Mouse (Mus musculus) hindbrain, embryonic 15.5 days (tissue): ENCODE measurements around the gene Prrt1. TPM values are rescaled to one million over a fixed set of nuclear protein-coding genes. Genes with fewer than 3 reads are reported as not detected.
A peak's percentile ranks its signal among the peaks of the same experiment; 100 is the strongest.

Source experiments
- ATAC-seq: fragments of 200-750 bp; cut with Nextera tagmentation; 2 replicates; pipeline ENCODE4 v1.8.0; 2017; ENCODE audit warnings: low read depth, moderate number of reproducible peaks, moderate TSS enrichment; ENCODE audit not compliant: low FRiP score
- H3K27ac ChIP-seq: fragments of 300-500 bp; sonication (generic); replicated peaks from 2 replicates; pipeline ENCODE4 v1.5.1; 2015; ENCODE audit warnings: mild to moderate bottlenecking, inconsistent platforms
- H3K27me3 ChIP-seq: fragments of 300-500 bp; sonication (generic); 2 replicates; pipeline ENCODE4 v1.6.1; 2015; ENCODE audit warnings: control low read depth, inconsistent platforms
- H3K36me3 ChIP-seq: fragments of 300-500 bp; sonication (generic); 2 replicates; pipeline ENCODE4 v1.6.1; 2015; ENCODE audit warnings: control low read depth, inconsistent platforms
- H3K4me1 ChIP-seq: fragments of 300-500 bp; sonication (generic); replicated peaks from 2 replicates; pipeline ENCODE4 v1.6.1; 2015; ENCODE audit warnings: control low read depth, inconsistent platforms
- H3K4me2 ChIP-seq: fragments of 300-500 bp; sonication (generic); 2 replicates; pipeline ENCODE4 v1.6.1; 2015; ENCODE audit warnings: moderate library complexity, mild to moderate bottlenecking, inconsistent platforms
- H3K4me3 ChIP-seq: fragments of 300-500 bp; sonication (generic); 2 replicates; pipeline ENCODE4 v1.5.1; 2015; ENCODE audit warnings: mild to moderate bottlenecking, inconsistent platforms
- H3K9ac ChIP-seq: fragments of 300-500 bp; sonication (generic); 2 replicates; pipeline ENCODE4 v1.6.1; 2015; ENCODE audit warnings: inconsistent platforms
- H3K9me3 ChIP-seq: fragments of 300-500 bp; sonication (generic); 2 replicates; pipeline ENCODE4 v1.6.1; 2016; ENCODE audit warnings: control low read depth, inconsistent platforms
- WGBS: fragments of 180-500 bp; shearing (Covaris S2); methylation state at CpG from one replicate; pipeline ENCODE4 v1.1.7; 2015; 5-methylcytosine and 5-hydroxymethylcytosine counted together
- polyA plus RNA-seq: library from polyadenylated mRNA; unstranded; fragments of >200 nt; fragmentation: Nextera tagmentation; extraction: Ambion mirVana; gene quantifications from 2 replicates; pipeline ENCODE4 v1.2.1, GENCODE M21; 2015

The Prrt1 gene
- polyA plus RNA-seq, 1 experiment from 2014 or later, result 9.8 TPM

DNA sequence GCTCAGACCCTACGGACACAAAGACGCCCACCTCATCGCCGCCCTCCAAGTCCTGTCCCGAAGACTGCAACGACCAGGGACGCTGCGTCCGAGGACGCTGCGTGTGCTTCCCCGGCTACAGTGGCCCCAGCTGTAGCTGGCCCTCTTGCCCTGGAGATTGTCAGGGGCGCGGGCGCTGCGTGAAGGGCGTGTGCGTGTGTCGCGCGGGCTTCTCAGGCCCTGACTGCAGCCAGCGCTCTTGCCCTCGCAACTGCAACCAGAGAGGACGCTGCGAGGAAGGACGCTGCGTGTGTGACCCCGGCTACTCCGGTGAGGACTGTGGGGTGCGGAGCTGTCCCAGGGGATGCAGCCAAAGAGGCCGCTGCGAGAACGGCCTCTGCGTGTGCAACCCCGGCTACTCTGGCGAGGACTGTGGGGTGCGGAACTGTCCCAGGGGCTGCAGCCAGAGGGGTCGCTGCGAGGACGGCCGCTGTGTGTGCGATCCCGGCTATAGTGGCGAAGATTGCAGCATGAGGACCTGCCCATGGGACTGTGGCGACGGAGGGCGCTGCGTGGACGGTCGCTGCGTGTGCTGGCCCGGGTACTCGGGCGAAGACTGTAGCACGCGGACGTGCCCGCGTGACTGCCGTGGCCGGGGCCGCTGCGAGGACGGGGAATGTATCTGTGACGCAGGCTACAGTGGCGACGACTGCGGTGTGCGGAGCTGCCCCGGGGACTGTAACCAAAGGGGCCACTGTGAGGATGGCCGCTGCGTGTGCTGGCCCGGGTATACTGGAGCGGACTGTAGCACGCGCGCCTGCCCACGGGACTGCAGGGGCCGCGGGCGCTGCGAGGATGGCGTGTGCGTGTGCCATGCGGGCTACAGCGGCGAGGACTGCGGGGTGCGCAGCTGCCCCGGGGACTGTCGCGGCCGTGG lies 42.1 kb downstream of the Prrt1 start:
- ATAC-seq, result peak; percentile 50
- H3K36me3 ChIP-seq, result no peaks in the 10 kb centered on the region
- WGBS, result 8% methylated on average over 93 of the region's 93 CpGs
- peak overlapping the region; percentile 69 for H3K4me2 ChIP-seq
- H3K4me3 ChIP-seq, result peak overlapping the region; percentile 33
- no peak overlapping the region for H3K27ac ChIP-seq
- H3K9ac ChIP-seq, result peak overlapping the region; percentile 23
- H3K9me3 ChIP-seq, result no peaks in the 10 kb centered on the region
- peaks cover 16% of the 10 kb centered on the region for H3K4me1 ChIP-seq
- H3K27me3 ChIP-seq, result peaks cover 55% of the 10 kb centered on the region

- H3K9ac ChIP-seq, result no peak overlapping the region
Measured at GRCm38 (mm10) chr17:34672246-34672792, 43.0 kb downstream of the Prrt1 start.

GRCm38 (mm10) chr17:34673139-34673538 lies 43.8 kb downstream of the Prrt1 start:
- Histone ChIP-seq H3K4me1 (peaks cover 16% of the 10 kb centered on the region), H3K9ac (no peak overlapping the region), H3K27me3 (peaks cover 52% of the 10 kb centered on the region), H3K4me3 (no peak overlapping the region), H3K4me2 (no peak overlapping the region), H3K36me3 (no peaks in the 10 kb centered on the region), H3K27ac (no peak overlapping the region), H3K9me3 (no peaks in the 10 kb centered on the region)
- 84% methylated on average over 7 of the region's 7 CpGs for WGBS
- no peak for ATAC-seq

More at GRCm38 (mm10) chr17:34672246-34672792, 43.0 kb downstream of the Prrt1 start:
- peak overlapping the region; percentile 69 for H3K4me2 ChIP-seq
- no peaks in the 10 kb centered on the region for H3K36me3 ChIP-seq
- H3K9me3 ChIP-seq, result no peaks in the 10 kb centered on the region
- peak overlapping the region; percentile 33 for H3K4me3 ChIP-seq
- no peak; the same call in 1 of the 2 replicates for ATAC-seq
- peaks cover 54% of the 10 kb centered on the region for H3K27me3 ChIP-seq
- whole genome bisulfite sequencing, result 33% methylated on average over 49 of the region's 49 CpGs
- H3K27ac ChIP-seq, result no peak overlapping the region
- H3K4me1 ChIP-seq, result peaks cover 16% of the 10 kb centered on the region

DNA sequence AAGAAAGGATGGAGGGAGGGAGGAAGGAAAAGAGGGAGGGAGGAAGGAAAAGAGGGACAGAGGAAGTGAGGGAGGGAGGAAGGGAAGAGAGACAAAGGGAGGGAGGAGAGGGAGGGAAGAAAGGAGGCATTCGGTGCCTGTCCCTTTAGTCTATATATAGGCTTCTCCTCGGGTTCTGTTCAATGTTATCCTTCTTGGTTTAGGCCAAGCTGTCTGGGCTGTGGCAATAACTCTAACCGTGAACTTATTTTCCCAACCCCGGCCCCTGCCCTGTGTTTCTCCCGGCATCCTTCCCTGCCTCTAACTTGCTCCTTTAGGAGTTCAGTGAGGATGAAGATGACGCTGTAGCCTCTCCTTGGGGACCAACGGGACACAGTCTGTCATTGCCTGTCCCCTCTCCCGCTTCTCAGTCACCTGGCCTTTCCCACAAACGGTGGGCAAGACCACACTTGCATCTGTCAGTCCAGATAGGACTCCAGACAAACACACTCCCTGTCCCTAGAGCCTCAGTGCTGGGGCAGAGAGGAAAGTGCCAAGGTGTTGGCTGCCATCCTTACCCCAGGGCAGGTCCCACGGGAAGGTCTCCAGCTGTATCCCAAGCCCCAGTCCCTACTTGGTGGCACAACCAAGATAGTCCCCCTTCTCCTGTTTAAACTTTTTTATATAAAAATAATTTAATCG lies 45.3 kb downstream of the Prrt1 start:
- H3K27me3 ChIP-seq, result peaks cover 51% of the 10 kb centered on the region
- ATAC-seq, result no peak
- WGBS, result 74% methylated on average over 11 of the region's 11 CpGs

GRCm38 (mm10) chr17:34675205-34676092 lies 46.1 kb downstream of the Prrt1 start:
- 82% methylated on average over 13 of the region's 13 CpGs for WGBS
- no peak overlapping the region for H3K27ac ChIP-seq
- H3K9ac ChIP-seq, result no peak overlapping the region
- peaks cover 16% of the 10 kb centered on the region for H3K4me1 ChIP-seq
- no peaks in the 10 kb centered on the region for H3K36me3 ChIP-seq
- no peak overlapping the region for H3K4me3 ChIP-seq
- no peak for ATAC-seq
- peaks cover 44% of the 10 kb centered on the region for H3K27me3 ChIP-seq
- H3K4me2 ChIP-seq, result no peak overlapping the region
- H3K9me3 ChIP-seq, result no peaks in the 10 kb centered on the region

More for the DNA sequence above, 45.3 kb downstream of the Prrt1 start:
- H3K36me3 ChIP-seq, result no peaks in the 10 kb centered on the region
- H3K4me1 ChIP-seq, result peaks cover 16% of the 10 kb centered on the region
- H3K9me3 ChIP-seq, result no peaks in the 10 kb centered on the region
- H3K9ac ChIP-seq, result no peak overlapping the region
- no peak overlapping the region for H3K4me3 ChIP-seq
- no peak overlapping the region for H3K4me2 ChIP-seq
- no peak overlapping the region for H3K27ac ChIP-seq

GRCm38 (mm10) chr17:34676093-34676460 lies 46.7 kb downstream of the Prrt1 start:
- H3K27ac ChIP-seq, result no peak overlapping the region
- no peak for ATAC-seq
- WGBS, result 70% methylated on average over 6 of the region's 6 CpGs
- H3K4me2 ChIP-seq, result no peak overlapping the region
- H3K9ac ChIP-seq, result no peak overlapping the region
- H3K36me3 ChIP-seq, result no peaks in the 10 kb centered on the region
- H3K4me1 ChIP-seq, result peaks cover 16% of the 10 kb centered on the region
- peaks cover 38% of the 10 kb centered on the region for H3K27me3 ChIP-seq
- no peaks in the 10 kb centered on the region for H3K9me3 ChIP-seq
- no peak overlapping the region for H3K4me3 ChIP-seq

DNA sequence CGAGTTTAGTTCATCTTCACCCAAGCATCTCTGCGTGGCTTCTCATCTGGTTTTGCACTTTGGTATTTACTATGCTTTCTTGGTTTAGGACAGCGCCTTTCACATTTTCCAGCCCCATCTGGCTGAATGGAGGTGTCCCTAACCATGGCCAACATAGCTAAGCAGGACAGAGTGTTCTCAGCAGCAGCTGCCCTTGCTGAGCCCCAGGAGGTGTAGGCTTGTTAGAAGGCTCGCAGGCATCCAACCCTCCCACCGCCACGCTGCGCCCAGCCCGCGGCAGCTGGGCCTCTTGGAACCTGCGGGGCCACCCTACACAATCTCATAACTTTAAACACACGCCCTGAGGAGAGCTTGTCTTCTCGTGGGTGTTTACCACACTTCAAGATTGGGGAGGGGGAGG lies 47.3 kb downstream of the Prrt1 start:
- Histone ChIP-seq H3K9ac (no peak overlapping the region), H3K4me2 (no peak overlapping the region), H3K4me3 (no peak overlapping the region), H3K27ac (no peak overlapping the region), H3K36me3 (no peaks in the 10 kb centered on the region), H3K27me3 (peaks cover 32% of the 10 kb centered on the region), H3K4me1 (peaks cover 11% of the 10 kb centered on the region), H3K9me3 (no peaks in the 10 kb centered on the region)
- WGBS, result 84% methylated on average over 12 of the region's 12 CpGs
- no peak for ATAC-seq

GRCm38 (mm10) chr17:34680191-34680590 lies 50.9 kb downstream of the Prrt1 start:
- H3K27ac ChIP-seq, result no peak overlapping the region
- no peak overlapping the region for H3K9ac ChIP-seq
- H3K36me3 ChIP-seq, result no peaks in the 10 kb centered on the region
- H3K4me2 ChIP-seq, result no peak overlapping the region
- no peak overlapping the region for H3K4me3 ChIP-seq
- no peaks in the 10 kb centered on the region for H3K9me3 ChIP-seq
- WGBS, result 86% methylated on average over 26 of the region's 26 CpGs
- no peak for ATAC-seq
- no peaks in the 10 kb centered on the region for H3K27me3 ChIP-seq
- no peaks in the 10 kb centered on the region for H3K4me1 ChIP-seq

GRCm38 (mm10) chr17:34680621-34681020 lies 51.3 kb downstream of the Prrt1 start:
- Histone ChIP-seq H3K4me3 (no peak overlapping the region), H3K27me3 (no peaks in the 10 kb centered on the region), H3K9me3 (no peaks in the 10 kb centered on the region), H3K4me2 (no peak overlapping the region), H3K36me3 (no peaks in the 10 kb centered on the region), H3K9ac (no peak overlapping the region), H3K4me1 (0 out of 2 replicates have a peak, but pooled peaks cover 4% of the 10 kb centered on the region), H3K27ac (no peak overlapping the region)
- no peak for ATAC-seq
- WGBS, result 79% methylated on average over 4 of the region's 4 CpGs

DNA sequence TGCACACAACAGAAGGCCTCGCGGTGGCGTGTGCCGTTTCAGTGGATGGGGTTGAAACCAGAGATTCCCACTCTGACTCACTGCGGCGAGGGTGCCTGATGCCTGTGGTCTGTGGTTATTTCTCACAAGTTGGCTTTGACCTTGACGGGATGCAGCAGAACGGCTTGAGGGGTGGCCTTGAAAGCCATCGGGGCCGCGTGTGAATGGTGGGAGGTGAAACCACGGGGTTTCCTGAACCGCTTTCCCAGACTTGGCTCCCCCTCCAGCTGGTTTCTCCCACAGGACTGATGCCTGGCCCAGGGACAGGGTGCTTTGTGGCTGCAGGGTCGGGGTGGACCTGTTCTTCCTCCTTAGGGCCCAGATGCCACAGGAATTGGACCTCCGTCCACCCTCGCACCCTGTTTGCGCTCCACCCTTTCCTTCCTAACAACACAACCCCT lies 51.8 kb downstream of the Prrt1 start:
- Histone ChIP-seq H3K27ac (no peak overlapping the region), H3K36me3 (no peaks in the 10 kb centered on the region), H3K9me3 (no peaks in the 10 kb centered on the region), H3K4me2 (no peak overlapping the region), H3K27me3 (no peaks in the 10 kb centered on the region), H3K4me1 (0 out of 2 replicates have a peak, but pooled peaks cover 5% of the 10 kb centered on the region), H3K4me3 (no peak overlapping the region), H3K9ac (no peak overlapping the region)
- no peak for ATAC-seq
- WGBS, result 83% methylated on average over 17 of the region's 17 CpGs

DNA sequence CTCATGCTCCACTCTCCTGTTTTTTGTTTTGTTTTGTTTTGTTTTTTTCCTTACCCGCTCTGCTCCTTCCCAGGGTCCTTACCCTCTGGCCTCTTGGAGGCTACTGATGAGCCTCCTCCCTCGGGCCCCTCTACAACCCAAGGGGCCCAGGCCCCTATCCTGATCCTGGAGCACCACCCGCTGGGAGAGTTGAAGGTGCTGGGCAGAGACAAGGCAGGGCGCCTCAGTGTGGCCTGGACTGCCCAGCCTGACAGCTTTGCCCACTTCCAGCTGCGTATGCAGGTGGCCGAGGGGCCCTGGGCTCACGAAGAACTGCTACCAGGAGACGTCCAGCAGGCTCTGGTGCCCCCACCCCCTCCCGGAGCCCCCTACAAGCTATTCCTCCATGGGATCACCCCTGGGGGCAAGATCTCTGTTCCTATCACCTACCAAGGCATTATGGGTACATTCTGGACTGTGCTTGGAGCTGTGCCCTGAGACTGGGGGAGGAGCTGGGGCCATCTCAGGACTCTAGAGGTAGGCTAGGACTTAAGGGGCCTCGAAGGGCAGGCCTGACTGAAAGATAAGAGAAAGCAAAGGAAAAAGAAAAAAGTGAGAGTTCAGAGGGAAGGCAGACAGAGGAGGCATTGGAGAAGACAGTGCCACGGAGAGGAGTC lies 52.7 kb downstream of the Prrt1 start:
- Histone ChIP-seq H3K4me1 (0 out of 2 replicates have a peak, but pooled peaks cover 5% of the 10 kb centered on the region), H3K4me2 (no peak overlapping the region), H3K4me3 (no peak overlapping the region), H3K9me3 (no peaks in the 10 kb centered on the region), H3K9ac (no peak overlapping the region), H3K27me3 (no peaks in the 10 kb centered on the region), H3K36me3 (no peaks in the 10 kb centered on the region), H3K27ac (no peak overlapping the region)
- WGBS, result 75% methylated on average over 11 of the region's 11 CpGs
- ATAC-seq, result no peak
